Mouse (Mus musculus): ENCODE data around the gene Zfp658. TPM values are rescaled to one million over a fixed set of nuclear protein-coding genes. Genes with fewer than 3 reads are reported as not detected.
A peak's percentile ranks its signal among the peaks of the same experiment; 100 is the strongest.

Gene Zfp658
- 1.2 and 1.5 TPM in 2 replicates for polyA plus RNA-seq (2012; rRNA removed)

GRCm38 (mm10) chr7:43562006-43562633 is at the start of gene Zfp658:
Zfp658 (plus strand) TSS chr7:43562256.
- peaks cover 16% of the 10 kb centered on the region for H3K4me1 ChIP-seq (replicated peaks; ENCODE audit: control insufficient read depth, insufficient read depth, low read length)
- under 1% methylated on average over 27 of the region's 27 CpGs for WGBS
- TF ChIP-seq CTCF (IDR thresholded peaks at IDR 0.05; ENCODE audit: borderline replicate concordance, control insufficient read depth, extremely low read depth, insufficient read depth, low read length, poor library complexity) (0 out of 2 replicates have a peak, but pooled peaks have one; percentile 25), POLR2A (IDR thresholded peaks at IDR 0.05; ENCODE audit: control insufficient read depth, extremely low read depth, insufficient read depth, low read length, poor library complexity) (no peak)

GRCm38 (mm10) chr7:43512519-43512918 is 49.5 kb upstream of the Zfp658 start:
- no peak for DNase-seq
- H3K27ac ChIP-seq (ENCODE audit: control insufficient read depth, insufficient read depth, low read length), result no peak overlapping the region
- no peaks in the 10 kb centered on the region for H3K36me3 ChIP-seq (ENCODE audit: control insufficient read depth, insufficient read depth, low read length)
- WGBS, result 86% methylated on average over 4 of the region's 4 CpGs
- no peaks in the 10 kb centered on the region for H3K4me1 ChIP-seq (replicated peaks; ENCODE audit: control insufficient read depth, insufficient read depth, low read length)
- H3K27me3 ChIP-seq (ENCODE audit: control insufficient read depth, insufficient read depth, low read length), result no peaks in the 10 kb centered on the region
- H3K4me3 ChIP-seq (ENCODE audit: control insufficient read depth, insufficient read depth, low read length), result no peak overlapping the region
- TF ChIP-seq POLR2A (IDR thresholded peaks at IDR 0.05; ENCODE audit: control insufficient read depth, extremely low read depth, insufficient read depth, low read length, poor library complexity) (no peak), CTCF (IDR thresholded peaks at IDR 0.05; ENCODE audit: borderline replicate concordance, control insufficient read depth, extremely low read depth, insufficient read depth, low read length, poor library complexity) (no peak)

More at GRCm38 (mm10) chr7:43562006-43562633, at the start of gene Zfp658:
- Histone ChIP-seq H3K36me3 (ENCODE audit: control insufficient read depth, insufficient read depth, low read length) (no peaks in the 10 kb centered on the region), H3K27me3 (ENCODE audit: control insufficient read depth, insufficient read depth, low read length) (no peaks in the 10 kb centered on the region), H3K4me3 (ENCODE audit: control insufficient read depth, insufficient read depth, low read length) (peak within 1 kb of the TSS; percentile 79), H3K27ac (ENCODE audit: control insufficient read depth, insufficient read depth, low read length) (peak within 1 kb of the TSS; percentile 37)
- peak; percentile 72 for DNase-seq

DNA sequence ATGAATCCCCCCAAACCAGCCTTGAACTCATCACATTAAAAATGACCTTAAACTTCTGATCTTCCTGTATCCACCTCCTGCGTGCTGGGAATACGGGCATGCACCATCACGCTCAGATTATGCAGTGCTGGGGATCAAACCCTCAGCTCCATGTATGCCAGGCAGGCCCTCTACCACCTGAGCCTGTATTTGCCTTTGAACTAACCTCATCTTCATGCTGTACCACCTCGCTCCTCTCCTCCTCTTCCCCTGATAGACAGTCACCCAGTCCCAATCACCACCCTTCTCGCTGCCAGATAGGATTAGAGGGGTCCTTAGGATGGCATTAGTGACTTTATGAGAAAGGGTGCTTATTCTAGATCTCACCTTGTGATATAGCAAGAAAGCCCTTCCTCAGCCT is 47.0 kb upstream of the Zfp658 start:
- 94% methylated on average over 5 of the region's 5 CpGs for WGBS
- Histone ChIP-seq H3K27me3 (ENCODE audit: control insufficient read depth, insufficient read depth, low read length) (no peaks in the 10 kb centered on the region), H3K4me3 (ENCODE audit: control insufficient read depth, insufficient read depth, low read length) (no peak overlapping the region), H3K27ac (ENCODE audit: control insufficient read depth, insufficient read depth, low read length) (no peak overlapping the region), H3K4me1 (replicated peaks; ENCODE audit: control insufficient read depth, insufficient read depth, low read length) (no peaks in the 10 kb centered on the region), H3K36me3 (ENCODE audit: control insufficient read depth, insufficient read depth, low read length) (no peaks in the 10 kb centered on the region)
- TF ChIP-seq POLR2A (IDR thresholded peaks at IDR 0.05; ENCODE audit: control insufficient read depth, extremely low read depth, insufficient read depth, low read length, poor library complexity) (no peak), CTCF (IDR thresholded peaks at IDR 0.05; ENCODE audit: borderline replicate concordance, control insufficient read depth, extremely low read depth, insufficient read depth, low read length, poor library complexity) (no peak)
- no peak for DNase-seq

DNA sequence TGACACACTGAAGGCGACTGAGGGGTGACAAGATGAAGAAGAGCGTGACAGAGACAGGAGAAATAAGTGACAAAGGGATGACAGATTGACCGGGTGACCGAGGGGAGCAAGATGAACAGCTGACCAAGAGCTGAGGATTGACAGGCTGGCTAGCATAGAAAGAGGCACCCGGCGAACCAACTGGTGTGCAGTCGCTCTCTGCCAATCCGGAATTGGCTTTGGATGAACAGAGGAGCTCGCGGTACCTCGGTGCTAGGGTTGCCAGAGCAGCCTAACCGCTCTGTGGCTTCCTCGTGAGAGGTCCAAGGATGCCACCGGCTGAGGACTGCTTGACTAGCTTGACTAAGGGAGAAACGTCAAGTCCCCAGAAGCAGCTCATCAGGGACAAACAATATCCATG is 43.7 kb upstream of the Zfp658 start:
- 95% methylated on average over 15 of the region's 15 CpGs for WGBS
- Histone ChIP-seq H3K27ac (ENCODE audit: control insufficient read depth, insufficient read depth, low read length) (no peak overlapping the region), H3K4me1 (replicated peaks; ENCODE audit: control insufficient read depth, insufficient read depth, low read length) (no peaks in the 10 kb centered on the region), H3K36me3 (ENCODE audit: control insufficient read depth, insufficient read depth, low read length) (no peaks in the 10 kb centered on the region), H3K27me3 (ENCODE audit: control insufficient read depth, insufficient read depth, low read length) (no peaks in the 10 kb centered on the region), H3K4me3 (ENCODE audit: control insufficient read depth, insufficient read depth, low read length) (no peak overlapping the region)
- DNase-seq, result no peak
- TF ChIP-seq POLR2A (IDR thresholded peaks at IDR 0.05; ENCODE audit: control insufficient read depth, extremely low read depth, insufficient read depth, low read length, poor library complexity) (no peak), CTCF (IDR thresholded peaks at IDR 0.05; ENCODE audit: borderline replicate concordance, control insufficient read depth, extremely low read depth, insufficient read depth, low read length, poor library complexity) (no peak)

GRCm38 (mm10) chr7:43522776-43523175 is 39.3 kb upstream of the Zfp658 start:
- Histone ChIP-seq H3K27me3 (ENCODE audit: control insufficient read depth, insufficient read depth, low read length) (no peaks in the 10 kb centered on the region), H3K4me1 (replicated peaks; ENCODE audit: control insufficient read depth, insufficient read depth, low read length) (no peaks in the 10 kb centered on the region), H3K36me3 (ENCODE audit: control insufficient read depth, insufficient read depth, low read length) (no peaks in the 10 kb centered on the region), H3K4me3 (ENCODE audit: control insufficient read depth, insufficient read depth, low read length) (no peak overlapping the region), H3K27ac (ENCODE audit: control insufficient read depth, insufficient read depth, low read length) (no peak overlapping the region)
- TF ChIP-seq CTCF (IDR thresholded peaks at IDR 0.05; ENCODE audit: borderline replicate concordance, control insufficient read depth, extremely low read depth, insufficient read depth, low read length, poor library complexity) (no peak), POLR2A (IDR thresholded peaks at IDR 0.05; ENCODE audit: control insufficient read depth, extremely low read depth, insufficient read depth, low read length, poor library complexity) (no peak)
- WGBS, result 99% methylated on average over 2 of the region's 2 CpGs
- no peak for DNase-seq

- no peaks in the 10 kb centered on the region for H3K36me3 ChIP-seq (ENCODE audit: control insufficient read depth, insufficient read depth, low read length)
- no peak for DNase-seq
- H3K4me1 ChIP-seq (replicated peaks; ENCODE audit: control insufficient read depth, insufficient read depth, low read length), result no peaks in the 10 kb centered on the region
- no peaks in the 10 kb centered on the region for H3K27me3 ChIP-seq (ENCODE audit: control insufficient read depth, insufficient read depth, low read length)
- no peak overlapping the region for H3K4me3 ChIP-seq (ENCODE audit: control insufficient read depth, insufficient read depth, low read length)
- no peak for TF ChIP-seq POLR2A (IDR thresholded peaks at IDR 0.05; ENCODE audit: control insufficient read depth, extremely low read depth, insufficient read depth, low read length, poor library complexity)
- no peak for TF ChIP-seq CTCF (IDR thresholded peaks at IDR 0.05; ENCODE audit: borderline replicate concordance, control insufficient read depth, extremely low read depth, insufficient read depth, low read length, poor library complexity)
- WGBS, result 41% methylated on average over 3 of the region's 3 CpGs
- no peak overlapping the region for H3K27ac ChIP-seq (ENCODE audit: control insufficient read depth, insufficient read depth, low read length)
Measured at GRCm38 (mm10) chr7:43525313-43525712, 36.7 kb upstream of the Zfp658 start.
